Mouse (Mus musculus): ENCODE measurements at regions not wholly inside any gene's neighbourhood (a gene's known extent, or its start where the extent isn't known, plus 50 kb on each side); places are given as distances from the start of the nearest gene placed in this dataset.

DNA sequence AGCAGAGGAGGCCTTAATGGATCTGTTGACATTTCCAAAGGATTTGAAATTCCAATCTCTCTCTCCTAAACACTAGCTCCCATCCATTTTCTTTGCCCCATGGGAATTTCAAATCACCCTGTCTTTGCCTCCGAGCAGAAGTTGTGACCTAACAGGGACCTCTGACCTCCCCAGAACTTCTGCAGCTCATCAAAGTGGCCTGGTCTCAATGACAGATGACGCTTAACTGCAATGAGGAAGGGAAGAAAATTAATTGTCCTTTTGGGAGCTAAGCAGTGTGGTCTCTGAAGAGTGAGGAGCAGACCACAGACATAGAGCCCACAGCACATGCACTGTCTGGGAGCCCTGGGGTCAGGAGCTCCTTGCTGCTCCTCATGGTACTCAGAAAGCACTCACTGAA, 155.3 kb downstream of the Tox3 start:
- DNase-seq, result no peak

DNA sequence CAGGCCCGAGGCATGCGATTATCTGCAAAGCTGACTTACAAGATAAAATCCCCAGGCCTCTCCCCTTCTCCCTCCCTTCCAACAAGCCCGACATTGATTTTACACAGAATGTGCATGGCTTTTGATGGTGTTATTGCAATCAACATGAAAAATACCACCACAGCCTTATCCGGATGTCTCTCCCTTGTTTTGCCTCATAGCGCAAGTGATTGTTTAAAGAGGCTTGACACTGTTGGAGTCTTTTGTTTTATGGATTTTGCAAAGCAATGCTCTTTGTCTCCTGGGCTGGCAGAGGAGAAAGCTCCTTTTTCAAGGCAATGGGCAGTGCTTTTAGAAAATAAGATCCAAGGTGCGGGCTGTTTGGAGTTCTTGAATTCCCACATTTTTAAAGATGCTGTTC, 165.3 kb downstream of the Tox3 start:
- DNase-seq, result no peak

- no peak for DNase-seq
These were observed 171.4 kb downstream of the Tox3 start for GRCm38 (mm10) chr8:90176771-90177170.

DNA sequence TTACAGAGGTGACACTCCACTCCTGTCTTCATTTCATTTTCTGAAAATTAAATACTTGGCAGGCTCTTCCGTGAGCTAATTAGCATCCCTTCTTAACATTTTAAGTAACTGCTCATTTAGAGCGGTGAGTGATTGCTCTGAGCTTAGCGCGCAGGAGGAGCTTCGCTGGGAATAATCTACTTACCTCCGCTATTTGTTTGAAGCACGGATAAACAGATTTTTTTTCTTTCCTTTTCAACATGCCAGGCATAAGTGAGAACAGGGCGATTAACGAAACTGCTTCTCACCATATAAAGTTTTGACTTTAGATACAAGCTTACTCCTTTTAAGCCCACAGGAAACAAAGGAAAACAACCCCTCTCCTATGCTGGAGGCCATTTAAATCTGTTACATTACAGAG, 171.8 kb downstream of the Tox3 start:
- DNase-seq, result no peak

- no peak for DNase-seq
These were observed 181.5 kb downstream of the Tox3 start for GRCm38 (mm10) chr8:90166639-90167038.

DNA sequence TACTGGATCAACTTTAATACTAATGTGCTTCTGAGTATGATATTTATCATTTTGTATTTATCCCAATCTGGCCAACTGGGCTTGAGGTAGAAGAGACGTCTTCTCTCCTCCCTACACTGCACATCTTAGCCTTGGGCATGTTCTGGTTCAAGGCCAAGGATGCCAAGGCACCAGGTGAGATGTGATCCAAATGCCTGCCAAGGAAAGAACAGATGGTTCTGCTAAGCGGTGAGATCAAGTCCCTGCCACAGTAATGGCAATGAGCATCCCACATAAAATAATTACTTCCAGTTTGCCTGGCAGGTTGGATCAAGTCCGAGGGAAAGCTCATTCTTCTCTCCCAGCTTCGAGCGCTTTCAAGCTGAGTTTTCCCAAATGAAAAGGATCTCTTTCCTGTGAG, 196.7 kb downstream of the Tox3 start:
- DNase-seq, result no peak

DNA sequence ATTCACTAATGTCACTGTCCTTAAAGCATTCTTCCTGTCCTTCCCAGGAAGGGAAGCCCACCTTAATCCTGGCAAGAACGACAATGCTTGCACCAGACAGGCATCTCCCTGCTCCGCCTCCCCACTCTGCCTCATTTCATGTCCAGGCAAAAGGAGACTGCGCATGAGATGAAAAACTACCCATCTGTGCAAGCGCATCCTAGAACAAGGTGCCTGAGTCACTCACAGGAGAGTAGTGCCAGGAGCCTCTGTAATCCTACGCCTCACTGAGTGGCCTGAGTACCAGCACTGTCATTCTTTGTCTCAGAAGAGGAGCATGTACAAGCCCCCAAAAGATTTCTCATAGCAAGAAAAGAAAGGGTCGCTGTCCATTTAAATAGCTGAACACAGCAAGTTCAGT, 198.2 kb downstream of the Tox3 start:
- no peak for DNase-seq

- DNase-seq, result no peak
These were observed 213.5 kb downstream of the Tox3 start for GRCm38 (mm10) chr8:90134626-90135025.

DNA sequence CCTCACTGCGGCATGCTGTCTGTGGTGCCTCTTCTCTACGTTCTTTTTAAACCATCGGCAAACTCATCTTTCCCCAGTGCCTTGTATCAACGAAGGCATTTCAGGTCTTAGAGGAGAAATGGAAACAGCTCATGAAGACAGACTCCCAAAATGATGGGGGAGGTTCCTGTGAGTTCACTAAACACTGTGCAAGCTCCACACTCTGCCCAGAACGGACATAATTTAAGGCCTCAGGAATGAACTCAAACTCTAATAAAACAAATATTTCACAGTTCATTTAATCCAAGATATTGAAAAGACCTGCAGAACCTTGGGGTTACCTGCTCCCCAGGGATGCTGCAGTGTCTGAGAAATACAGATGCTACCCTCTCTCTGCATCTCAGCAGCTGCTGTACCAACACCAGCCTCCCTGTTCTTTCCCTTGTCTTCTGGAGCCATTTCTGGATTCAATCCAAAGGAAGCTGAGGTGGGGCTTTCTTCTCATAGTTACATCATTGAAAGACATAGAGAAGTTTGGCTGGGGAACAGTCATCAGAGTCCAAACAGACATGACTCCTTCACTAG, 217.4 kb downstream of the Tox3 start:
- no peak for DNase-seq

- no peak for DNase-seq
These were observed 222.7 kb downstream of the Tox3 start for GRCm38 (mm10) chr8:90125426-90125825.

GRCm38 (mm10) chr8:90123101-90123500, 225.0 kb downstream of the Tox3 start:
- DNase-seq, result no peak

DNA sequence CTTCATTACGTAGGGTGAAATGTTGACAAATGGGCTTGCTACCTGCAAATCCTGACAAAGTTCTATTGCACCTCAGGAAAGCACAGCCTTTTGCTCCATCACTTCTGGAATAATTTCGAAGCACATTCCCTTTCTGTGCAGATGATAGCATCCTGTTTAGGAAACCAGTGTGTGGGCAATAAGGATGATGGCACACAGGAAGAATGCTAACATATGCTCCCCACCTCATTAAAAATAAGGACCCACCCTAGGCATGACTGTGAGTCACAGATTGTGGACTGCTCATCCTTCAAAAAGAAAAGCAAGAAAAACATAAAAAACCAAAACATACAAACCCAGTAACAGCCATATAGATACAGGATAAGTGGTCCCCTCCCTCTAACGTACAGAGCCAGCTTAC, 226.2 kb downstream of the Tox3 start:
- DNase-seq, result no peak

GRCm38 (mm10) chr8:90121017-90121416, 227.1 kb downstream of the Tox3 start:
- no peak for DNase-seq

GRCm38 (mm10) chr8:90115436-90115835, 232.7 kb downstream of the Tox3 start:
- no peak for DNase-seq

GRCm38 (mm10) chr8:90100509-90100908, 247.6 kb downstream of the Tox3 start:
- DNase-seq, result no peak

GRCm38 (mm10) chr8:90082630-90083029, 265.5 kb downstream of the Tox3 start:
- no peak for DNase-seq

GRCm38 (mm10) chr8:90076381-90076780, 271.8 kb downstream of the Tox3 start:
- DNase-seq, result no peak

DNA sequence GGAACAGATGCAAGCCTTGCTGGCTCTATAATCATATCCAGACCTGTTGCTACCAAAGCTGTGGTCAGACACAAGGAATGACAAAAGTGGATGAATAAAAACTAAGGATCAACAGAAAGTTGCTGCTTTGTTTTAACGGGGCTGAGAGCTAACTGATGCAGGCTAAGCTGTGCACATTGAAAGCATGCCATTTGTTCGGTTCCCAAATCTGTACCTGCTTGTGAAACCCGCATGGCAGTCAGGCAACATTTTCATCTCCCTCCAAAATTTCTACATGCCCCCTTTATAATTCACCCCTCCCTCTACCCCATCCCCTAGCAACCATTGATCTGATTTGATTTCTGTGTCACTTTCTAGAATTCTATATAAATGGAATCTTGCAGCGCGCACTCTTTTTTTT, 272.3 kb downstream of the Tox3 start:
- DNase-seq, result no peak

DNA sequence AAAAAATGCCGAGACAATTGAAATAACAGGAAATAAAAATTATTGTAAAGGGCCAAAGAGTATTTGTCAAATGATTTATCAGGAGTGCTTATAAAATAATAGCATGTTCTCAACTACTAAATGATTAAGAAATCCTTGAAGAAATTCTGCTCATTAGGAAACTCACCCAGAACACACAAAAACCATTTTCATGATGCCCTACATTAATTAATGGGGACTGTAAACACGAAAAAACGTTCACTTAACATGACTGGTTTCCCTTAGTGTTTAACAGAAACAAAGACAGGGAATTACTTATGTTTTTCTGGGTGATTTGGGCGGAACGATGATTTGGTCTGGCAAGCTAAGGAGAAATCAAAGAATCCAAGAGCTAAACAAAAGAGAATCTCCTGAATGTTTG, 278.1 kb downstream of the Tox3 start:
- DNase-seq, result no peak

GRCm38 (mm10) chr8:90069411-90069993, 278.6 kb downstream of the Tox3 start:
- no peak for DNase-seq

DNA sequence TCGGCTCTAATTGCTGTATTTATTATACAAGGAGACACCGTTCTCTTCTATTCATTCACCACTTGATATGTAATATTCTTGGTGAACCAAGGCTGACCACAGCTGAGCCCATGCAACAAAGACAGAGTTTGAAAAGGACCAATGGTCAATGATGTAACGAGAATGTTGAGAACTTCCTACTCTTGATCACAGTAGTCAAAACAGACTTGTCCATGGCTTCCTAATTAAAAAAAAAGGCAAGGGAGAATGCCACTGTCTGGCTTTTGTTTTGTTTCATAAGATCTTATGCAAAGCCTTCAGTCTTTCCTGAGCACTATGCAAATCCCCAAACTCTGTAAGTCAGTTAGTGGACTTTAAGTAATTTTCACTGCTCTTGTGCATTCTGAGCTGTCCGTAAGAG, 279.7 kb downstream of the Tox3 start:
- DNase-seq, result no peak

DNA sequence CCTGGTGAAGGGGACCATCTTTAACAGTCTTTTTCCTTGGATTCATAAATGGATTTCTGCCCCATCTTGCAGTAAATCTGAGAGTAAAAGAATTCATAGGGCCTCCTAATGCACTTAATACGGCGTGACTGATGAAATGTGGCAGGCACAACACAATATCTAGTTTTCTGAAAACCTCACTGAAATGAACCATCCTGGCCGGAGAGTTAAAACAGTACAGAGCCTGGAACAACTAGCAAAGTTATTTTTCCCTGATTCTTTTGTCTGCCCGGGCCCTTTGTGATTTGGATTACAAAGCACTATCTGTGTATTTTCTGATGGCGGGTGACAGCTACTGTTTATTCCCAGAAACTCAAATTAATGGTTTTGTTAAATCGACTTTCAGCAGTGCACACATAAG, 283.8 kb downstream of the Tox3 start:
- DNase-seq, result no peak

DNA sequence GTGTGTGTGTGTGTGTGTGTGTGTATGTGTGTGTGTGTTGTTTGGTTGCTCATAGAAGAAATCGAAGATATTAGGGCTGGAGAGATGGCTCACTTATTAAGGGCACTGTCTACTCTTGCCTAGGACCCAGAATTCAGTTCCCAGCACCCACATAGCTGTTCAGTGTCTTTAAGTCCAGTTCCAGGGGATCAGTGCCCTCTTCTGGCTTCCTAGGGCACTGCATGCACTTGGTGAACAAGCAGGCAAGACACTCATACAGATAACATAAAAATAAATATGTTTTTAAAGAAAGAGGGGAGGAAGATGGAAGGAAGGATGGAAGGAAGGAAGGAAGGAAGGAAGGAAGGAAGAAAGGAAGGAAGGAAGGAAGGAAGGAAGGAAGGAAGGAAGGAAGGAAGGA, 284.9 kb downstream of the Tox3 start:
- DNase-seq, result no peak

- no peak for DNase-seq
These were observed 289.4 kb downstream of the Tox3 start for GRCm38 (mm10) chr8:90058631-90059166.

DNA sequence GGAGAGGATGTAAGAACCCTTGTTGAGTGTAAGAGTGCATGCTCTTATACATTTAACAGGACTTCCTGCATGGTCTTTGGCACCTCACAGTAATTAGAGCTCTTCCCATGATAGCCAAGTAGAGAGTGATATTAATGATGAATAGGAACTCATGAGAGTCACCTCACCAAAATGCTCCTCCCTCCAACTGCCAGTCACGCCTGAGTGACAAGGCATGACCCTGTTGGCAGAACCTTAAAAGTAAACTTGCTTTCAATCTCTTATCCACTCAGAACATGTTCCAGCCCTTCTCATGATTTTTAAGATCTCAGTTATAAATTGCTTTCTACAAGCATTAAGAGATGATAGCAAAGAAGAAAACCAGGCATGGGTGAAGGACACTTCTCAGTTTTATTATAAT, 291.8 kb downstream of the Tox3 start:
- DNase-seq, result no peak

Data from thymus, postnatal 14 days (tissue).